Mouse (Mus musculus) kidney, postnatal 36 days (tissue): ENCODE data around the gene Itgb3.

ENCODE experiments used
- DNase-seq, 2 experiments: peaks; one replicate each; pipeline ENCODE4 v3.0.0; 2021 to 2022; ENCODE audit warnings: mixed read lengths in 2 of 2

Gene Itgb3

GRCm38 (mm10) chr11:104582630-104583364 is 25.0 kb upstream of the Itgb3 start:
- no peak for DNase-seq

DNA sequence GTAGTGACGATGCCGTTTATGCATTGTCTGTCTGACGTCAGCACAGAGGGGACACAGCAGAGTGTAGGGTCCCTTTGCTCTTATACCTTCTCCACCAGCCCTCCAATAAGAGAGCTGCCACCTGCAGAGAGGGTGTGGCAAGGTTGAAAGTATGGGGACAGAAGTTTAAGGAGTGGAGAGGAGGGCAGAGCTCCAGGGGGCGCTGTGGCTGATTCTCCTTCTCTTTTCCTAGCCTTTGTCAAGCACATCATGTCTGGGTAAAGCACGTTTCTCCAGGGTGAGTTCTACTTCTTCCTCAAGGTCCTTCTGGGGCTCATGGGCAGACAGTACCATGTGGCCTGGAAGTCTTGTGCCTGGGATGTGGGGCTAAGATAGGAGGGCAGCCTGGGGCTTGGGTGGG is 22.3 kb upstream of the Itgb3 start:
- no peak for DNase-seq

DNA sequence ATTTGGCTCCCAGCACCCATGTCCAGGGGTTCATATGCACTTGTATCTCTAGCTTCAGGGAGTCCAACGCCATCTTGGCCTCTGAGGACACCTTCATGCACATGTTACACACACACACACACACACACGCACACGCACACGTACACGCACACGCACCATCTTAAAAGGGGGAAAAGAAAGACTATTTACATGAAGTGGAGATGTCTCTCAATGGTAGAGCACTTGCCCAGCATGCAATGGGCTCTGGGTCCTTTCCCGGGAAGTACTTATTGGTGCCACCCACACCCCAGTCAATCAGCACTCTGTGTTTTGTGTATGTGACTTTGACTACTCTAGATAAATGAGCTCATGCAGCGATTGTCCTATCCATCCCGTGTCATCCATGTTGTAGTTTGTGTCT is 19.9 kb upstream of the Itgb3 start:
- no peak for DNase-seq

DNA sequence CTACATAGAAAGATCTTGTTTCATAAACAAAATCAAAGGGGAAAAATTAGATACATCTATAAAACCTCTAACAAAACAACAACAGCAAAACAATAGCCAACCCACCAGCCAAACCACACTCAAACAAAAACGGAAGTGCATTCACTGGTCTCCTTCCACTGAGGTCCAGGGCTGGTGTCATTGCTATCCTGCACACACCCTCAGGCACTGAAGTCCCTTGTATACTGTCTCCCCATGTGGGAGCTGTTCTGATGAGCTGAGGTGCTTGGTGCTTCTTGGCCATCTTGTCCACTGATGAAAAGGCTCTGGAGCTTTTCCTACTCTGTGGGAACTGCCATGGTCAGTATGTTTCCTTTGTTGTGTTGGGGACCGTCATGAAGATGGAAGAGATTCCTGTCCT is 19.3 kb upstream of the Itgb3 start:
- no peak for DNase-seq

DNA sequence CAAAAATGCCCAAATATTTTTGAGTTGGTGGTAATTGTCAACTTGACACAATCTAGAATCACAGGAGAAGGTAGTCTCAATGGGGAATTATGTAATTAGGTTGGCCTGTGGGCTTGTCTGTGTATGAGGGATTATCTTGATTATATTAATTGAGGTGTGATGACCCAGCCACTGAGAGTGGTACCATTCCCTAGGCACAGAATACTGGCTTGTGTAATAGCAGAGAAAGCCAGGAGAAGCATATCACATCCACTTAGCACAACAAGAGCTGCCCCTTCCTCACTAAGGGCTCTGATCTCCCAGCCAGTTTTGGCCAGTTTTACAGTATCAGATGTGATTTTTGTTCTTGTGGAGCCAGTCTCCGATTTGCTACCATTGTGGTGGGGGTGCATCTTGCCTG is 18.2 kb upstream of the Itgb3 start:
- DNase-seq: no peak

- peak; percentile 84 to 87 for DNase-seq
Measured at GRCm38 (mm10) chr11:104590148-104590547, 17.7 kb upstream of the Itgb3 start.

- peak; percentile 13 to 16 for DNase-seq
Measured at GRCm38 (mm10) chr11:104592066-104592835, 15.5 kb upstream of the Itgb3 start.

DNA sequence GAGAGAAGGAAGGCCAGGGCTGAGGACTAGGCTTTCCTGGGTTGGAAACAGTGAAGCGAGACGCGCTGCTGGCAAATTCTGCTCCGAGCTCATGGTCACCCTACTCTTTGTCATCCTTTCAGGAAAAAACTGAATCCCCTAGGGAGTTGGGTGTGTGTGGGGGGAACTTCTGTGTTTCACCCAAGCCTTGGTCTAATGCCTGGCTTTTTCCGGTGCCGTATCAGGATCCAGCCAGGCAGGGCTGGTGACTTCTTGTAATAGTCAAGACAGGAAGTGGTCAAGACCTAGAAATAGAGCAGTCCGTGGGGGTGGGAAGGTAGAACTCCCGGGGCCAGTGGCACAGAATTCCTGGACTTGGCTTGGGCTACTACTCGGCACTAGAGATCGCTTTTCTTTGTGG is 11.4 kb upstream of the Itgb3 start:
- DNase-seq: peak; percentile 33 to 44

DNA sequence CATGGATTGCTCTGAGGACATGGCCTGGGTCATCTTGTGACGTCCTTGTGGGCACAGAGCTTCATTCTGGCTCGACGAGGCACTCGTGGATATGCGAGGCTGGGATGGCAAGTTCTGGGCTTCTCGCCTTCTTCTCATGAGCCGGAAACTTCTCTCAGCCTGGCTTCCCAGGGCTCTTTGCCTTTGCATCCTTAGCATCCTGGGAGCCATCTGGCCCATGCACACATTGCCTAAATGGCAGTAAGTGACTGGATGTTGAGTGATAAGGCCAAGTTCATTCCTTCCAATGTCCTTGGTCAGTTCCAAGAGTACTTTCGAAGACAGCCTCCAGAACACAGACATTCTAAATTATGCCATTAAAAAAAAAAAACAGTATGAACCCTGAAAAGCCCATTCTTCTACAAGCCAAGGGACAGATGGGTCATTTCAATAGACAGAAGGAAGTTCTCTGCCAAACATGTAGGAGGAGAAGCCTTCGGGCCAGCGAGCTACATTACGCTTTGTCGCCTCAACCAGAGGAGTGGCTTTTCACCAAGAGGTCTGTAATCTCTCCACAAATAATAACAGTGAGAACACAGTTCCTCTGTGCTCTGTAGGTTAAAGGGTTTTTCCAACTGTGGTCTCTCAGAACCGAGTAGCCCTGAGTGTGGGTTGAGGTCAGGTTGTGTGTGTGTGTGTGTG is 8.4 kb upstream of the Itgb3 start:
- peak in 1 of 2 experiments; percentile 15 for DNase-seq

DNA sequence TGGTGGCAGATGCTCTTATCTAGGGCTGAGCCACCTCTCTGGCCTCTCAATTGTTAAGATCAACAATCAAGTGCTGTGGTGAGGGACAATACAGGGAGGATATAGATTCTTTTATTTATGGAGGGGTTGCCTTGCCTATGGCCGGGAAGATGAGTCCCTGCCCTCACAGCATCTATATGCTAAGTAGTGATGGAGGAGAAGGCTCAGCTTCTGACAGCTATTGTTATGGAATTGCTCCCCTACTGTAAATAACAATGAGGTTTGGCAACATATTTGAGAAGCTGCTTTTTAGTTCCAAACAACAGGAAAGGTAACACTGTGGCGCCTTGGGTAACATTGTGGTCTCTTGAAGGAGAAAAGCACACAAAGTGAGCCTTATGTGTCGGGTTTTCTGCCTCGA is 7.1 kb upstream of the Itgb3 start:
- DNase-seq: no peak

- DNase-seq: no peak
Measured at GRCm38 (mm10) chr11:104604192-104604591, 3.6 kb upstream of the Itgb3 start.

GRCm38 (mm10) chr11:104608249-104608920 is 585 bp downstream of the Itgb3 start:
- DNase-seq: no peak

DNA sequence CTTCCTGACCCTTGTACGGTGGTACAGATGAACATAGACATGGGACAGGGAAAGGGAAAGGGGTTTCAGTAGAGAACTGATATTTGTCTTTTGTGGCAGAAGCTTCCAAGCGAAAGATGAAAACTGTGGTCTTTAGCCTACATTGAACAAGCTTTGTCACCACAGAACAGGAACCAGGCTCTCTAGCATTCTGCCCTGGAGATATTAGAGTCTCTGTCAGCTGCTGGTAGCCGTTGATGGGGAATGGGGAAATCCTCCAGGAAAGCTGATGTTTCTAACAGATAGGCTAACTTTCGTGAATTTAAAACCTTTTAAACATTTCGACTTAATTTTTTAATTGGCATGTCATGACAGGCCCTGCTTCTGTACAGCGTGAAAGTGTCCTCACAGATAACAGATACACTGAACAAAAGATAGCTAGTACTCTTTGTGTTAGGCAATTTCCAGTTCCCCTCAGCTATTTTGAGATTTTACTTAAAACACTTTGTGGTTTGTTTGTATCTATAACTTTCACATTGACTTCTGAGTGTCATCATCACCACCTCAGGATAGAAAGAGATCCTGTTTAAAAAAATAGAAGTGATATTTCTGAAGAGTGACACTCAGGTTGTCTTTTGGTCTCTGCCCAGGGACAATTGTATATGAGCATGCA is 1.4 kb downstream of the Itgb3 start:
- DNase-seq: no peak

DNA sequence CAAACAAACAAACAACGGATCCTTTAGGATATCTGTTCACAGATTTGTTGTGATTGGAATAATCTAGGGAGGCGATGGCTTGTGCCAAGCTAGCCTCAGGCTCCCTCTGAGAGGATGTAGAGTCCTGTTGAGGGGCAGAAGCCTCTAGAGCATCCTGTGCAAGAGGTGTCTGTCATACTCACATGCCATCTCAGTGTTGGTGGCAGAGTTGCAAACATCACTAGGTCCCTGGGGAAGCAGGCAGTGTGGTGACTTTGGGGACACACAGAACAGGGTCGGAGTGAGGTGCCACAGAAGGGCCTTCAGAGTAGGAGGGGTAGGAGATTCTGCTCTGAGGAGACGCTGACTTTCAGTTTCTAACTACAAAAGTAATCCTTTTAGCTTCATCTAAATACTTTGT is 1.9 kb downstream of the Itgb3 start:
- DNase-seq: no peak

GRCm38 (mm10) chr11:104611579-104612151 is 3.9 kb downstream of the Itgb3 start:
- DNase-seq: peak; percentile 68 to 75

DNA sequence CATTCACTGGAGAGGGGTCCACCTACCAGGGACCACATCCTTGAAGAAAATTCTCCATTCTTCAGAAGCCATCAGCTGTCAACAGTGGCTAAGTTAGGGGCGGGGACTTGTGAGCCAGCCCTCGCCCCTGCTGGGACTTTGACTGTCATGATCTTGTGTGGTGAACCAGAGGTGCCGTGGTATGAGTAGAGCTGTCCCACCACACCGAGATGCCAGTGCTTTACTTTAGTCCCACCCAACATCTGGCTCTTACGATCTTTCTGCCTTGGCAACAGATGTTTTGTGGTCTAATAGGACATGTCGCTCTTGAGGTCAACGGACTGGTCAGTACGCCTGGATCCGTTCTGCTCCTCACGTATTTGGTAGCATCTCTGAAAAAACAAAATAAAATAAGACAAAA is 5.8 kb downstream of the Itgb3 start:
- DNase-seq: no peak

DNA sequence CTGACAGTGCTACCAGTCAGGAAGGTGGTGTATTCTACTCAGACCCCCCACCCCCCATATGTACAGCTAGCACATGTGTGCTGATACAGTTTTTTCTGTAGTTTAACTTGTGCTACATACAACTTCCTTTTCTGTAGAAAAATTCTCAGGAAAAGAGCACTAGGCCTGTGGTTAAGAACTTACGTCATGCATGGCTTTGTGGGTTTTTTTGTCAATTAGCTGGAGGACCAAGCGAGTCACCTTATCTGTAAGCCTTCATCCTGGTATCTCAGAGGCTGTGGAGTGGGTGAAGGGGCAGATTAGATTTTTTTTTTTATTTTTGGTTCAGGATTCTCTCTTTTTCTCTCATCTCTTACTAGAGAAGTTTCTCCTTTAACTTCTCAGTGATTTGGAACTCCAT is 6.3 kb downstream of the Itgb3 start:
- no peak for DNase-seq

DNA sequence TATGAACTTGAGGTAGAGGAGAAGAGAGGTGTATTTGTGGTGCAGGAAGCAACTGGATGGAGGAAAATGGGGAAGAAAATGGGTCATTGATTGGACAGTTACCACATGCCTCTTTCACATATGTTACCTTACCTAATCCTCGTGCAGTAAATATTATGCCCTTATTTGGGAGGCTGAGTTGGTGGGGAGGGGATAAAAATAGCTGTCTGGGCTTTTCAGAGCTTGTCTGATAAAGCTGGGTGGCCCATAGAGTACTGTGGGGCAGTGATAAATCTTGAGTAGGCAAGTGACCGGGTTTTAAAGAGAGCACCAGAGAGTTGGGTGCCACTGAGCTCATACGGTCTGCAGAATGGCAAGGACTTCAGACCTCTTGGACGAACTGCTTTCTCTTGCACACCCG is 8.4 kb downstream of the Itgb3 start:
- DNase-seq: no peak

- DNase-seq: peak; percentile 14 to 58
Measured at GRCm38 (mm10) chr11:104618638-104619076, 10.9 kb downstream of the Itgb3 start.

- DNase-seq: no peak
Measured at GRCm38 (mm10) chr11:104619084-104620022, 11.6 kb downstream of the Itgb3 start.
